Mouse (Mus musculus) thymus, adult 2 months (tissue): ENCODE measurements at regions not wholly inside any gene's neighbourhood (a gene's known extent, or its start where the extent isn't known, plus 50 kb on each side); places are given as distances from the start of the nearest gene placed in this dataset.

Experiments used
- DNase-seq: peaks from one replicate; pipeline ENCODE4 v3.0.0; 2021
- H3K27ac ChIP-seq: fragments of 200-500 bp; 2 replicates; pipeline ENCODE4 v1.5.1; 2012; ENCODE audit warnings: low read length, control low read depth; ENCODE audit not compliant: control insufficient read depth, insufficient read depth
- H3K27me3 ChIP-seq: fragments of 200-500 bp; 2 replicates; pipeline ENCODE4 v1.6.1; 2012; ENCODE audit warnings: mild to moderate bottlenecking, low read length, moderate library complexity, mixed read lengths; ENCODE audit not compliant: control insufficient read depth, insufficient read depth
- H3K36me3 ChIP-seq: fragments of 200-500 bp; 2 replicates; pipeline ENCODE4 v1.6.1; 2012; ENCODE audit warnings: mild to moderate bottlenecking, low read length, moderate library complexity; ENCODE audit not compliant: control insufficient read depth, insufficient read depth
- H3K4me1 ChIP-seq: fragments of 200-500 bp; replicated peaks from 2 replicates; pipeline ENCODE4 v1.6.1; 2012; ENCODE audit warnings: low read length; ENCODE audit not compliant: control insufficient read depth, insufficient read depth
- H3K4me3 ChIP-seq: fragments of 200-500 bp; 2 replicates; pipeline ENCODE4 v1.5.1; 2012; ENCODE audit warnings: mild to moderate bottlenecking, low read length, control low read depth, moderate library complexity; ENCODE audit not compliant: control insufficient read depth, insufficient read depth
- CTCF ChIP-seq: fragments of 200-500 bp; IDR thresholded peaks from 2 replicates; pipeline ENCODE4 v1.5.1; 2012; ENCODE audit warnings: mild to moderate bottlenecking, control low read depth, low read length, moderate library complexity, borderline replicate concordance; ENCODE audit not compliant: control insufficient read depth, poor library complexity, insufficient read depth; ENCODE audit errors: extremely low read depth
- POLR2A ChIP-seq: fragments of 200-500 bp; IDR thresholded peaks from 2 replicates; pipeline ENCODE4 v1.6.1; 2012; ENCODE audit warnings: mild to moderate bottlenecking, low read length, control low read depth, moderate library complexity; ENCODE audit not compliant: control insufficient read depth, poor library complexity, insufficient read depth; ENCODE audit errors: extremely low read depth
- WGBS: fragments of 180-500 bp; shearing (Covaris S2); methylation state at CpG from one replicate; pipeline ENCODE4 v1.1.7; 2018; 5-methylcytosine and 5-hydroxymethylcytosine counted together

GRCm38 (mm10) chr4:101354951-101355350 is 64.1 kb upstream of the Ak4 start:
- TF ChIP-seq POLR2A (no peak), CTCF (no peak)
- DNase-seq: no peak
- no peak overlapping the region for H3K4me3 ChIP-seq

GRCm38 (mm10) chr4:101354086-101354855 is 64.8 kb upstream of the Ak4 start:
- no peak overlapping the region for H3K27ac ChIP-seq
- TF ChIP-seq CTCF (no peak), POLR2A (no peak)
- no peaks in the 10 kb centered on the region; the same call in 1 of the 2 replicates for H3K27me3 ChIP-seq
- no peak overlapping the region for H3K4me3 ChIP-seq
- no peak for DNase-seq
- WGBS: 30% methylated on average over 7 of the region's 7 CpGs
- H3K4me1 ChIP-seq: peaks cover 11% of the 10 kb centered on the region
- no peaks in the 10 kb centered on the region for H3K36me3 ChIP-seq

More at GRCm38 (mm10) chr4:101354951-101355350, 64.1 kb upstream of the Ak4 start:
- H3K4me1 ChIP-seq: peaks cover 11% of the 10 kb centered on the region
- H3K27me3 ChIP-seq: no peaks in the 10 kb centered on the region; the same call in 1 of the 2 replicates
- WGBS: 41% methylated on average over 7 of the region's 7 CpGs
- no peaks in the 10 kb centered on the region for H3K36me3 ChIP-seq
- H3K27ac ChIP-seq: no peak overlapping the region

GRCm38 (mm10) chr4:101352178-101352577 is 66.9 kb upstream of the Ak4 start:
- Histone ChIP-seq H3K36me3 (no peaks in the 10 kb centered on the region), H3K4me1 (peaks cover 6% of the 10 kb centered on the region), H3K27ac (no peak overlapping the region), H3K4me3 (no peak overlapping the region), H3K27me3 (no peaks in the 10 kb centered on the region; the same call in 1 of the 2 replicates)
- DNase-seq: no peak
- 92% methylated on average over 4 of the region's 4 CpGs for WGBS
- TF ChIP-seq CTCF: no peak
- no peak for TF ChIP-seq POLR2A

GRCm38 (mm10) chr4:101351716-101352115 is 67.4 kb upstream of the Ak4 start:
- TF ChIP-seq POLR2A (no peak), CTCF (no peak)

GRCm38 (mm10) chr4:101350656-101351055 is 68.4 kb upstream of the Ak4 start:
- peaks cover 4% of the 10 kb centered on the region for H3K4me1 ChIP-seq
- DNase-seq: no peak
- H3K4me3 ChIP-seq: no peak overlapping the region
- H3K27ac ChIP-seq: no peak overlapping the region
- no peaks in the 10 kb centered on the region; the same call in 1 of the 2 replicates for H3K27me3 ChIP-seq
- no peaks in the 10 kb centered on the region for H3K36me3 ChIP-seq
- TF ChIP-seq POLR2A (no peak), CTCF (no peak)
- 96% methylated on average over 8 of the region's 8 CpGs for WGBS

More at GRCm38 (mm10) chr4:101351716-101352115, 67.4 kb upstream of the Ak4 start:
- H3K4me3 ChIP-seq: no peak overlapping the region
- DNase-seq: no peak
- no peaks in the 10 kb centered on the region for H3K36me3 ChIP-seq
- WGBS: 95% methylated on average over 3 of the region's 3 CpGs
- no peak overlapping the region for H3K27ac ChIP-seq
- H3K4me1 ChIP-seq: peaks cover 6% of the 10 kb centered on the region
- no peaks in the 10 kb centered on the region; the same call in 1 of the 2 replicates for H3K27me3 ChIP-seq

DNA sequence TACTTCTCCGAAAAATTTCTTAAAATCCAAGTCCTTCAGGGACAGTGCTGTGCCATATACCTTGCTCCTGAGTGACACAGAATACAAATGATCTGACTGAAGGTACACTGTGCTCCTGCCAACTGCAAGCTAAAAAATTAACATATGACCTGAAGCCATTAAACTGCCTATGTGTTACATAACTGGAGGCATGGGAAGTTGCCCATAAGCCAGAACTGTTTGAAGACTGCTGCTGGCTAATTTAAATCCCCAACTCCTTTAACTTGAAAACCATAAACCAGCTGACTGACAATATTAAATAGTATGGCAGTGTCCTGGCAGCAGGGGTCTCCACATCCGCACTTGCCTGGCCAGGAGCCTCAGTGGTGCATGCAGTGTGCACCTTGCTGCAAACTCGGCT is 68.9 kb upstream of the Ak4 start:
- H3K27ac ChIP-seq: no peak overlapping the region
- WGBS: 93% methylated on average over 3 of the region's 3 CpGs
- TF ChIP-seq POLR2A (no peak), CTCF (no peak)
- H3K27me3 ChIP-seq: no peaks in the 10 kb centered on the region; the same call in 1 of the 2 replicates
- H3K4me1 ChIP-seq: no peaks in the 10 kb centered on the region
- no peaks in the 10 kb centered on the region for H3K36me3 ChIP-seq
- DNase-seq: no peak
- H3K4me3 ChIP-seq: no peak overlapping the region
